Mouse (Mus musculus) liver, adult 2 months (tissue): ENCODE results near the gene Tprgl. TPM values are rescaled to one million over a fixed set of nuclear protein-coding genes. Genes with fewer than 3 reads are reported as not detected.

Experiments
- DNase-seq: peaks from one replicate; pipeline ENCODE4 v3.0.0-alpha.2; 2011; ENCODE audit warnings: low read depth, low spot score; ENCODE audit errors: extremely low read depth
- H3K27ac ChIP-seq: fragments of 200-500 bp; replicated peaks from 2 replicates; pipeline ENCODE4 v1.5.1; 2012; ENCODE audit warnings: low read depth, mild to moderate bottlenecking, control low read depth, inconsistent platforms, low read length; ENCODE audit not compliant: insufficient read depth
- H3K27me3 ChIP-seq: fragments of 200-500 bp; 2 replicates; pipeline ENCODE4 v1.6.1; 2012; ENCODE audit warnings: mild to moderate bottlenecking, moderate library complexity, low read length, inconsistent platforms; ENCODE audit not compliant: control insufficient read depth, insufficient read depth
- H3K36me3 ChIP-seq: fragments of 200-500 bp; 2 replicates; pipeline ENCODE4 v1.6.1; 2012; ENCODE audit warnings: low read length, inconsistent platforms; ENCODE audit not compliant: control insufficient read depth, insufficient read depth
- H3K4me1 ChIP-seq: fragments of 200-500 bp; 2 replicates; pipeline ENCODE4 v1.6.1; 2011; ENCODE audit warnings: low read length; ENCODE audit not compliant: control insufficient read depth, insufficient read depth
- H3K4me3 ChIP-seq: fragments of 200-500 bp; 2 replicates; pipeline ENCODE4 v1.5.1; 2011; ENCODE audit warnings: low read depth, mild to moderate bottlenecking, control low read depth, low read length, moderate library complexity; ENCODE audit not compliant: insufficient read depth
- H3K79me2 ChIP-seq: fragments of 200-500 bp; 2 replicates; pipeline ENCODE4 v1.6.1; 2012; ENCODE audit warnings: inconsistent platforms, mild to moderate bottlenecking, low read length, moderate library complexity; ENCODE audit not compliant: control insufficient read depth, insufficient read depth
- H3K9ac ChIP-seq: fragments of 200-500 bp; 2 replicates; pipeline ENCODE4 v1.6.1; 2012; ENCODE audit warnings: low read depth, mild to moderate bottlenecking, control low read depth, inconsistent platforms, low read length
- CTCF ChIP-seq: fragments of 200-500 bp; IDR thresholded peaks from 2 replicates; pipeline ENCODE4 v1.5.1; 2011; ENCODE audit warnings: low read depth, low read length, control low read depth
- POLR2A ChIP-seq: fragments of 200-500 bp; IDR thresholded peaks from 2 replicates; pipeline ENCODE4 v1.6.1; 2011; ENCODE audit warnings: low read length, control low read depth; ENCODE audit not compliant: insufficient read depth; ENCODE audit errors: extremely low read depth
- WGBS: fragments of 180-500 bp; shearing (Covaris S2); methylation state at CpG from one replicate; pipeline ENCODE4 v1.1.7; 2018; 5-methylcytosine and 5-hydroxymethylcytosine counted together
- polyA plus RNA-seq: library from polyadenylated mRNA; depleted of rRNA; stranded (reverse); fragments of >200 nt; gene quantifications from 2 replicates; pipeline ENCODE4 v1.2.3, GENCODE M21; 2012
- total RNA-seq: library from RNA; depleted of rRNA; stranded (reverse); fragments of >200 nt; gene quantifications from 2 replicates; pipeline ENCODE4 v1.2.3, GENCODE M21; 2014

Gene Tprgl
- total and polyA plus RNA-seq, 2 experiments: 50.9 to 78.7 TPM

- Histone ChIP-seq H3K36me3 (no peaks in the 10 kb centered on the region), H3K4me3 (peak within 1 kb of the TSS; percentile 54), H3K79me2 (no peaks in the 10 kb centered on the region), H3K9ac (peak within 1 kb of the TSS; percentile 46), H3K27me3 (peaks cover 13% of the 10 kb centered on the region), H3K27ac (no peak within 1 kb of the TSS), H3K4me1 (no peaks in the 10 kb centered on the region)
- no peak for DNase-seq
- WGBS: under 1% methylated on average over 61 of the region's 61 CpGs
- TF ChIP-seq POLR2A: no peak
- TF ChIP-seq CTCF: no peak
Measured at GRCm38 (mm10) chr4:154170506-154171150, 10.2 kb upstream of the Tprgl start, which contains the start of gene Megf6. Gene Megf6, plus strand, starts transcription at chr4:154170730.

- TF ChIP-seq CTCF: no peak
- no peak for TF ChIP-seq POLR2A
- Histone ChIP-seq H3K36me3 (no peaks in the 10 kb centered on the region), H3K4me1 (no peaks in the 10 kb centered on the region), H3K4me3 (peak overlapping the region; percentile 30; the same call in 1 of the 2 replicates), H3K27me3 (peaks cover 13% of the 10 kb centered on the region), H3K27ac (no peak overlapping the region), H3K79me2 (no peaks in the 10 kb centered on the region), H3K9ac (0 out of 2 replicates have a peak overlapping the region, but pooled peaks have one; percentile 25)
- no peak for DNase-seq
- WGBS: 5% methylated on average over 15 of the region's 15 CpGs
Measured at GRCm38 (mm10) chr4:154170021-154170420, 9.6 kb upstream of the Tprgl start.

GRCm38 (mm10) chr4:154167053-154167452 lies 6.6 kb upstream of the Tprgl start:
- no peaks in the 10 kb centered on the region for H3K79me2 ChIP-seq
- 28% methylated on average over 5 of the region's 5 CpGs for WGBS
- TF ChIP-seq POLR2A (no peak), CTCF (peak; percentile 77)
- no peak overlapping the region for H3K4me3 ChIP-seq
- peaks cover 13% of the 10 kb centered on the region for H3K27me3 ChIP-seq
- H3K27ac ChIP-seq: no peak overlapping the region
- no peaks in the 10 kb centered on the region for H3K4me1 ChIP-seq
- no peak for DNase-seq
- H3K36me3 ChIP-seq: no peaks in the 10 kb centered on the region
- no peak overlapping the region for H3K9ac ChIP-seq

GRCm38 (mm10) chr4:154163296-154163695 lies 2.8 kb upstream of the Tprgl start:
- Histone ChIP-seq H3K27me3 (no peaks in the 10 kb centered on the region), H3K79me2 (no peaks in the 10 kb centered on the region), H3K36me3 (no peaks in the 10 kb centered on the region), H3K9ac (no peak overlapping the region), H3K4me1 (peaks cover 12% of the 10 kb centered on the region; the same call in 1 of the 2 replicates), H3K4me3 (no peak overlapping the region), H3K27ac (no peak overlapping the region)
- TF ChIP-seq POLR2A (no peak), CTCF (peak; percentile 89)
- WGBS: 13% methylated on average over 7 of the region's 7 CpGs
- DNase-seq: peak; percentile 44

- no peak for TF ChIP-seq POLR2A
- TF ChIP-seq CTCF: no peak
- peaks cover 5% of the 10 kb centered on the region; the same call in 1 of the 2 replicates for H3K36me3 ChIP-seq
- H3K79me2 ChIP-seq: no peaks in the 10 kb centered on the region
- peak overlapping the region; percentile 90 for H3K4me3 ChIP-seq
- WGBS: 3% methylated on average over 47 of the region's 47 CpGs
- no peaks in the 10 kb centered on the region for H3K27me3 ChIP-seq
- no peak for DNase-seq
- H3K4me1 ChIP-seq: peaks cover 12% of the 10 kb centered on the region; the same call in 1 of the 2 replicates
- H3K27ac ChIP-seq: peak overlapping the region; percentile 64
- H3K9ac ChIP-seq: peak overlapping the region; percentile 90
Measured at GRCm38 (mm10) chr4:154159961-154160537, 417 bp downstream of the Tprgl start.

- Histone ChIP-seq H3K4me1 (peaks cover 19% of the 10 kb centered on the region; the same call in 1 of the 2 replicates), H3K9ac (no peak overlapping the region), H3K36me3 (peaks cover 5% of the 10 kb centered on the region; the same call in 1 of the 2 replicates), H3K4me3 (no peak overlapping the region), H3K79me2 (no peaks in the 10 kb centered on the region), H3K27ac (0 out of 2 replicates have a peak overlapping the region, but pooled peaks have one; percentile 4), H3K27me3 (no peaks in the 10 kb centered on the region)
- TF ChIP-seq POLR2A (no peak), CTCF (peak; percentile 95)
- peak; percentile 77 for DNase-seq
- 23% methylated on average over 6 of the region's 6 CpGs for WGBS
Measured at GRCm38 (mm10) chr4:154159002-154159401, 1.5 kb downstream of the Tprgl start.
